Mouse (Mus musculus) limb, embryonic 15.5 days (tissue): ENCODE data around the gene Lrrc71. TPM values are rescaled to one million over a fixed set of nuclear protein-coding genes. Genes with fewer than 3 reads are reported as not detected.

Source experiments
- ATAC-seq: fragments of 200-750 bp; cut with Nextera tagmentation; 2 replicates; pipeline ENCODE4 v1.8.0; 2017; ENCODE audit warnings: low read depth, moderate TSS enrichment; ENCODE audit not compliant: insufficient number of reproducible peaks, low FRiP score, low TSS enrichment
- H3K27ac ChIP-seq: fragments of 300-500 bp; sonication (generic); 2 replicates; pipeline ENCODE4 v1.5.1; 2015; ENCODE audit warnings: moderate library complexity, mild to moderate bottlenecking, inconsistent platforms
- H3K27me3 ChIP-seq: fragments of 300-500 bp; sonication (generic); 2 replicates; pipeline ENCODE4 v1.6.1; 2015; ENCODE audit warnings: inconsistent platforms
- H3K36me3 ChIP-seq: fragments of 300-500 bp; sonication (generic); 2 replicates; pipeline ENCODE4 v1.6.1; 2015; ENCODE audit warnings: inconsistent platforms
- H3K4me1 ChIP-seq: fragments of 300-500 bp; sonication (generic); 2 replicates; pipeline ENCODE4 v1.6.1; 2015; ENCODE audit warnings: inconsistent platforms
- H3K4me2 ChIP-seq: fragments of 300-500 bp; sonication (generic); 2 replicates; pipeline ENCODE4 v1.6.1; 2015; ENCODE audit warnings: mild to moderate bottlenecking, inconsistent platforms
- H3K4me3 ChIP-seq: fragments of 300-500 bp; sonication (generic); 2 replicates; pipeline ENCODE4 v1.5.1; 2015; ENCODE audit warnings: mild to moderate bottlenecking, inconsistent platforms
- H3K9ac ChIP-seq: fragments of 300-500 bp; sonication (generic); 2 replicates; pipeline ENCODE4 v1.6.1; 2015; ENCODE audit warnings: inconsistent platforms
- H3K9me3 ChIP-seq: fragments of 300-500 bp; sonication (generic); 2 replicates; pipeline ENCODE4 v1.6.1; 2016; ENCODE audit warnings: inconsistent platforms
- WGBS: fragments of 180-500 bp; shearing (Covaris S2); methylation state at CpG from one replicate; pipeline ENCODE4 v1.1.7; 2015; 5-methylcytosine and 5-hydroxymethylcytosine counted together
- polyA plus RNA-seq: library from polyadenylated mRNA; unstranded; fragments of >200 nt; fragmentation: Nextera tagmentation; extraction: Ambion mirVana; gene quantifications from 2 replicates; pipeline ENCODE4 v1.2.1, GENCODE M21; 2015

The Lrrc71 gene
- polyA plus RNA-seq, 1 experiment from 2014 or later = 0.59 TPM

DNA sequence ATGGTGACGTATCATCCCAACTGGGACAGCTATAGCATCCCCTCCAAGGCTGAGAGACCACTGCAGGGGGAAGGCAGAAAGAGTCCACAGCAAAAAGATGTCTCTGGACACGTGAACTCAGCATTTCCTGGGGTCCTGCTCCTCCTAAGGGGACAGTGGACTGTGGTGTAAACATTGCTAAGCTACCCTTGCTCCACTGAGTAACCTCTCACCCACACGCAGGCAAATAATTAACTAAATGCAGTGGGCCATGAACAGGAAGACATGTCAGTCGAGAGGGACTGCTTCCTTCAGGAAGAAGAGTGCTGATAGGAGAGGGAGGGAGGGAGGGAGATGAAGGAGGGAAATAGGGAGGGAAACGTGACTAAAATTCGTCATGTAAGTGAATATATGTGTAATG is 22.7 kb upstream of the Lrrc71 start:
- Histone ChIP-seq H3K4me3 (no peak overlapping the region), H3K4me1 (peaks cover 23% of the 10 kb centered on the region), H3K27me3 (peaks cover 8% of the 10 kb centered on the region; the same call in 1 of the 2 replicates), H3K4me2 (no peak overlapping the region), H3K9ac (no peak overlapping the region), H3K36me3 (no peaks in the 10 kb centered on the region), H3K9me3 (no peaks in the 10 kb centered on the region), H3K27ac (no peak overlapping the region)
- ATAC-seq = no peak
- WGBS = 54% methylated on average over 6 of the region's 6 CpGs

DNA sequence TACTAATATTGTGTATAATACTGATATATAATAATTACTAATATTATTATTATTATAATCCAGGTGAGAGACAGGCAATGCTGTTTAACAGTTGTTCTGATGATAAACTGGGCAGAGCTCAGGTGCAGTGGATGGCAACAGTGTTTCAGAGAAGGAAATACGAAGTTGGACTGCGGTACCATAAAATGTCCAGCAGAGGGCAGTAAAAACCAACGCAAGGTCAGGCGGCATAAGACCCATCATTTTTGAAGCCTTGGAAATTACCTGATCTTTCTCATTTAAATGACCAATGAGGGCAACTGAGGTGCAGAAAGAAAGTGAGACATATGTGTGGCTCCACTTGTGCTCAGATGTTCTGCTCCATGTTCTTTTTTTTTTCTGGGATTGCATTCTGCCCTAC is 21.9 kb upstream of the Lrrc71 start:
- Histone ChIP-seq H3K4me3 (no peak overlapping the region), H3K27me3 (peaks cover 8% of the 10 kb centered on the region; the same call in 1 of the 2 replicates), H3K9ac (no peak overlapping the region), H3K4me2 (no peak overlapping the region), H3K9me3 (no peaks in the 10 kb centered on the region), H3K36me3 (no peaks in the 10 kb centered on the region), H3K4me1 (peaks cover 31% of the 10 kb centered on the region), H3K27ac (no peak overlapping the region)
- ATAC-seq = no peak
- WGBS = under 1% methylated on average over 4 of the region's 4 CpGs

- ATAC-seq = no peak
- WGBS = 74% methylated on average over 8 of the region's 8 CpGs
These were observed 21.1 kb upstream of the Lrrc71 start for GRCm38 (mm10) chr3:87769506-87769905.

GRCm38 (mm10) chr3:87768844-87769243 is 20.4 kb upstream of the Lrrc71 start:
- Histone ChIP-seq H3K9ac (peak overlapping the region; percentile 40), H3K4me3 (peak overlapping the region; percentile 56), H3K4me2 (peak overlapping the region; percentile 71), H3K4me1 (peaks cover 45% of the 10 kb centered on the region), H3K9me3 (no peaks in the 10 kb centered on the region), H3K27ac (peak overlapping the region; percentile 68), H3K27me3 (peaks cover 8% of the 10 kb centered on the region; the same call in 1 of the 2 replicates), H3K36me3 (no peaks in the 10 kb centered on the region)
- ATAC-seq = peak; percentile 74
- under 1% methylated on average over 37 of the region's 37 CpGs for WGBS

More at GRCm38 (mm10) chr3:87769506-87769905, 21.1 kb upstream of the Lrrc71 start:
- H3K9me3 ChIP-seq = no peaks in the 10 kb centered on the region
- peaks cover 8% of the 10 kb centered on the region; the same call in 1 of the 2 replicates for H3K27me3 ChIP-seq
- H3K4me2 ChIP-seq = no peak overlapping the region
- H3K4me1 ChIP-seq = peaks cover 39% of the 10 kb centered on the region
- H3K36me3 ChIP-seq = no peaks in the 10 kb centered on the region
- H3K4me3 ChIP-seq = no peak overlapping the region
- H3K9ac ChIP-seq = no peak overlapping the region
- H3K27ac ChIP-seq = no peak overlapping the region

- Histone ChIP-seq H3K4me2 (peak overlapping the region; percentile 71), H3K36me3 (no peaks in the 10 kb centered on the region), H3K4me3 (peak overlapping the region; percentile 56), H3K9ac (peak overlapping the region; percentile 40), H3K9me3 (no peaks in the 10 kb centered on the region), H3K27me3 (peaks cover 8% of the 10 kb centered on the region; the same call in 1 of the 2 replicates), H3K27ac (peak overlapping the region; percentile 68), H3K4me1 (peaks cover 49% of the 10 kb centered on the region)
- ATAC-seq = no peak
- WGBS = 41% methylated on average over 6 of the region's 6 CpGs
These were observed 20.0 kb upstream of the Lrrc71 start for GRCm38 (mm10) chr3:87768431-87768830.

DNA sequence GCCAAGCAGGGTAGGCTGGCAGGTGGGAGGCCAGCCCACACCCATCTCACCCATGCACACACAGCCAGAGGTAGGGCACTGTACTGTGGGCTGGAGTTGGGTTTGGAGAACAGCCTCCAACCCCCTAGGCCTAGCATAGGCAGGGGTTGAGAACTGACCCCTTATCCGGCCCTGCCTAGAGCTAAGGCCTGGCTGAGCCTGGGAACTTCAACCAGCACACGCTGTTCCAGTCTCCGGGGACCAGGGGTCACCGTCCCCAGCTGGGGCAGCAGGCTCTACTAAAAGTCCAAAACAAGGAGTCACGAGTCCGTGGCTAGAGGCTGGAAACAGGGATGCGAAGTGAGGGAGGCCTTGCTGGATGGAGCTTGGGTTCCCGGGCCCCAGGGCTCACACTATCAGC is 19.3 kb upstream of the Lrrc71 start:
- WGBS = 65% methylated on average over 8 of the region's 8 CpGs
- Histone ChIP-seq H3K4me2 (peak overlapping the region; percentile 71), H3K27me3 (peaks cover 8% of the 10 kb centered on the region; the same call in 1 of the 2 replicates), H3K9ac (peak overlapping the region; percentile 40; the same call in 1 of the 2 replicates), H3K9me3 (no peaks in the 10 kb centered on the region), H3K4me3 (peak overlapping the region; percentile 56), H3K36me3 (no peaks in the 10 kb centered on the region), H3K27ac (peak overlapping the region; percentile 68), H3K4me1 (peaks cover 55% of the 10 kb centered on the region)
- ATAC-seq = no peak

GRCm38 (mm10) chr3:87766284-87766667 is 17.9 kb upstream of the Lrrc71 start:
- no peak for ATAC-seq
- peak overlapping the region; percentile 90; the same call in 1 of the 2 replicates for H3K27ac ChIP-seq
- no peak overlapping the region for H3K4me3 ChIP-seq
- H3K9ac ChIP-seq = no peak overlapping the region
- H3K36me3 ChIP-seq = no peaks in the 10 kb centered on the region
- 80% methylated on average over 3 of the region's 3 CpGs for WGBS
- H3K9me3 ChIP-seq = no peaks in the 10 kb centered on the region
- H3K4me1 ChIP-seq = peaks cover 70% of the 10 kb centered on the region
- 0 out of 2 replicates have a peak, but pooled peaks cover 4% of the 10 kb centered on the region for H3K27me3 ChIP-seq
- no peak overlapping the region for H3K4me2 ChIP-seq

DNA sequence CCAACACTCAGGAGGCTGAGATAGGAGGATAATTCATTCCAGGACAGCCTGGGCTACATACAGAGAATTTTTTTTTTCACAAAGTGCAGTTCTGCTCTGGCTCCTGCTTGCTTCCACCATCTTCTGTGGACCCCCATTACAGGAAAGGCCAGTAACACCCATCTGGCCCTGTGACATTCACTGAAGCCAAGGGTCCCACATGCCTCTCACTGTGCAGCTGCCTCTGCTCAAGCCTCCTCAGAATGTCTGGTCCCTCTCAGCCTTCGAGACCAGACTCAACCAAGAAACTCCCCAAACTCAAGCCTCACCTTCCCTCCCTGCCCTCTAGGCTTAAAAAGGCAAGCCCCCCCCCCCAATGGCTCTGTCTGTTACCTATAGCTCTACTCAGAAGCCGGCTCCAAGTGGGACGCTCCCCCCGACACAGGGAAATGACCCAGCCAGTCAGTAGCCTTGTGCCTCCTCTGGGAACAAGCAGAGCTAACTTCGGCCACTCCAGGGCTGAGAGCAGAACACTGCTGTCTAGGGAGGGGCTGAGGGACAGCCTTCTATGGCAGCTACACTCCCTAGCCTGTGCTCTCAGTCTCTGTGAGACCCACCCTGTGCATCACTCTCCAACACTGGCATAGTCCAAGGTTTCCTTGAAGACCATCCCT is 17.3 kb upstream of the Lrrc71 start:
- H3K9ac ChIP-seq = no peak overlapping the region
- no peaks in the 10 kb centered on the region for H3K36me3 ChIP-seq
- peak overlapping the region; percentile 90 for H3K27ac ChIP-seq
- no peak for ATAC-seq
- H3K4me1 ChIP-seq = peaks cover 72% of the 10 kb centered on the region
- WGBS = 82% methylated on average over 5 of the region's 5 CpGs
- no peak overlapping the region for H3K4me3 ChIP-seq
- 0 out of 2 replicates have a peak, but pooled peaks cover 4% of the 10 kb centered on the region for H3K27me3 ChIP-seq
- H3K4me2 ChIP-seq = no peak overlapping the region
- H3K9me3 ChIP-seq = no peaks in the 10 kb centered on the region

GRCm38 (mm10) chr3:87765091-87765490 is 16.7 kb upstream of the Lrrc71 start:
- WGBS = 19% methylated on average over 10 of the region's 10 CpGs
- Histone ChIP-seq H3K4me1 (peaks cover 72% of the 10 kb centered on the region), H3K36me3 (no peaks in the 10 kb centered on the region), H3K9ac (no peak overlapping the region), H3K4me2 (peak overlapping the region; percentile 37), H3K27ac (peak overlapping the region; percentile 90), H3K4me3 (0 out of 2 replicates have a peak overlapping the region, but pooled peaks have one; percentile 4), H3K27me3 (0 out of 2 replicates have a peak, but pooled peaks cover 4% of the 10 kb centered on the region), H3K9me3 (no peaks in the 10 kb centered on the region)
- no peak for ATAC-seq

DNA sequence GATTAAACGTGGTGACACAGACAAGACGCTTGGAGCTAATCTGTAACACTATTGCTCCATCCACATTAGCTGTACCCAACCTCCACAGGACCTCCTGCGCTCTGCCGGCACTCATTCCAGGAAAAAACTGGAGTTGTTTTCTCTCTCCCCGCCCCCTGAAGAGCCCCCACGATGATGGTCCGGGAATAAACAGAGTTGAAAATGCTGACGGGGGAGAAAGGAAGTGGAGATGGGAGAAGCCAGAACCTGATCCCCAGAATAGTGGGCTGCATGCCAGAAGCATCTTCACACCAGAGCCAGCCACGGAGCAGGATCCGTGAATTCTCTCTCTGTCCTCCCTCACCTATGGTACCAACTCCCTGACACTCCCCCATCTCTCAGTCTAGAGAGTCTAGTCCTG is 16.1 kb upstream of the Lrrc71 start:
- no peaks in the 10 kb centered on the region for H3K36me3 ChIP-seq
- peaks cover 72% of the 10 kb centered on the region for H3K4me1 ChIP-seq
- peak overlapping the region; percentile 37 for H3K4me2 ChIP-seq
- peak overlapping the region; percentile 90 for H3K27ac ChIP-seq
- WGBS = 13% methylated on average over 10 of the region's 10 CpGs
- no peak for ATAC-seq
- H3K27me3 ChIP-seq = 0 out of 2 replicates have a peak, but pooled peaks cover under 1% of the 10 kb centered on the region
- no peak overlapping the region for H3K9ac ChIP-seq
- no peaks in the 10 kb centered on the region for H3K9me3 ChIP-seq
- peak overlapping the region; percentile 15 for H3K4me3 ChIP-seq

GRCm38 (mm10) chr3:87763683-87764289 is 15.4 kb upstream of the Lrrc71 start:
- WGBS = 11% methylated on average over 13 of the region's 15 CpGs
- Histone ChIP-seq H3K4me1 (peaks cover 71% of the 10 kb centered on the region), H3K27ac (peak overlapping the region; percentile 90), H3K36me3 (no peaks in the 10 kb centered on the region), H3K9ac (no peak overlapping the region), H3K4me3 (peak overlapping the region; percentile 15), H3K9me3 (no peaks in the 10 kb centered on the region), H3K4me2 (peak overlapping the region; percentile 37), H3K27me3 (no peaks in the 10 kb centered on the region)
- peak; percentile 75 for ATAC-seq

DNA sequence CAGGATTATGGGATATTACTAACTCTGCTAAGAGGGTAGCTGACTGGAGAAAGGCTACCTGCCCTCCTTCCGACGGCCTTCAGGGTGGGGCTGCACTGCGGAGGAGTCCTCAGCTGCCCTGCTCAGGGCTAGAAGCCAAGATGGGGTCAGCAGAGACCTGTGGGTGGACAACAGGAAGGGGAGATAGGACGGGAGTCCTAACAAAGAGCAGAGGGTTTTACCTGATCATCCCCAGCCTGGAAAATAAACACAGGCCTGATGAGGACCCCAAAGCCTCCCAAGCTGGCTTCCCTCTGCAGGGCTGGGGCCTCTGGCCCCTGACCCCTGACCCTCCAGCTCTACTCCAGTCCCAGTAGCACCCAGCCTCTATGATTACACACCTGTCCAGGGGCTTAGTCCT is 14.8 kb upstream of the Lrrc71 start:
- H3K36me3 ChIP-seq = no peaks in the 10 kb centered on the region
- H3K27ac ChIP-seq = peak overlapping the region; percentile 90
- H3K4me3 ChIP-seq = peak overlapping the region; percentile 3; the same call in 1 of the 2 replicates
- H3K9ac ChIP-seq = no peak overlapping the region
- peak overlapping the region; percentile 37 for H3K4me2 ChIP-seq
- peaks cover 67% of the 10 kb centered on the region for H3K4me1 ChIP-seq
- 43% methylated on average over 4 of the region's 4 CpGs for WGBS
- no peaks in the 10 kb centered on the region for H3K9me3 ChIP-seq
- no peak for ATAC-seq
- no peaks in the 10 kb centered on the region for H3K27me3 ChIP-seq
